9 mouse cellular contexts compared by ENCODE assay signal in the genomic region with DNA sequence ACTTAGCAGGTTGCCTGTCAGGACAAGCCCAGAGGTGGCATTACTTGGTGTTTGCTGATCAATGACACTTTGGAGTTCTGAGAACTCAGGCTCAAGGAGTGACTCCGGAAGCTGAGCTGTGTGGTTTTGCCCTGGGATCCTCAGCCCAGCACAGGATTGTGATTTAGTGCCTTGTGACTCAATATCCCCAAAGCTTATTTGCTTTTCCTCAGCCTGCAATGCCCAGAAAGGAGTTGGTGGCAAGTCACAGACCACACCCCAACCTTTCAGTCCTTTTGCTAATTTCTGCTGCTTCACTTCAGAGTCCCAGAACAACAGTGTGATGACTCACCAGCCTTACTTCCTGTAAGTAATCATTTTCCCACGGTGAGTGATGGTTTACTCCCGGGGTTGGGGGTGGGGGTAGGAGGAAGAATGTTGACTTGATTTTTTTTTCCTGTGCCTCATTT.
DNase-seq lines count a peak whose midpoint lies in the region; ATAC-seq and TF ChIP-seq lines count a peak whose summit lies in the region.
"Had no signal": no experiment of that assay in that cellular context is flagged by ENCODE, and none has a peak within 500 bp of the region (broad histone marks: within the 10 kb centered on the region; RNA-seq: fewer than 3 reads in every experiment).

No protein-coding gene starts in this region.

- peak overlapping the region; percentile 34; the same call in 1 of the 2 replicates for H3K4me2 ChIP-seq in CH12.LX (ENCODE audit: insufficient read depth, low read depth, poor library complexity, severe bottlenecking)
- no peak overlapping the region for H3K4me2 ChIP-seq in stomach, postnatal 0 days (replicated peaks; ENCODE audit: low read depth)
- H3K4me2 ChIP-seq: limb, embryonic 12.5 days had no signal

- H3K27ac ChIP-seq in CH12.LX (ENCODE audit: insufficient read depth, low read depth) = peak overlapping the region; percentile 46; the same call in 1 of the 2 replicates
- H3K27ac ChIP-seq in embryonic fibroblast, embryonic 13.5 days (ENCODE audit: insufficient read depth, low read length) = peak overlapping the region; percentile 45
- peak overlapping the region; percentile 76 for H3K27ac ChIP-seq in stomach, postnatal 0 days (replicated peaks)
- H3K27ac ChIP-seq: limb, embryonic 12.5 days had no signal

- dilution Hi-C loops in CH12.LX (cut with MboI; ENCODE audit: extremely low pct_ligation_motif_present, extremely low pct_unique_long_range_greater_than_20kb, low sequenced_read_pairs) = no loop called here

- TF ChIP-seq RAD21 in CH12.LX (IDR thresholded peaks at IDR 0.05; ENCODE audit: low read depth, low read length) = no peak; the same call in 1 of the 2 replicates

- peak; percentile 60 for TF ChIP-seq EP300 in CH12.LX (IDR thresholded peaks at IDR 0.05; ENCODE audit: low read length)
- peak; percentile 89 for TF ChIP-seq EP300 in stomach, postnatal 0 days (optimal IDR thresholded peaks at IDR 0.05)

- in situ Hi-C loops in CH12.LX (cut with MboI; ENCODE audit: low pct_ligation_motif_present, low pct_unique_long_range_greater_than_20kb, low sequenced_read_pairs) = loop anchor here (5.0 kb wide), 1 partner anchor 200 kb away; a partner anchor contains a TSS

- no peaks in the 10 kb centered on the region for H3K36me3 ChIP-seq in CH12.LX (replicated peaks in 1 of 2; ENCODE audit: control insufficient read depth in 1 of 2, insufficient read depth in 1 of 2, low read length in 1 of 2)
- no peaks in the 10 kb centered on the region for H3K36me3 ChIP-seq in stomach, postnatal 0 days (ENCODE audit: control insufficient read depth, insufficient read depth, low read length)
- H3K36me3 ChIP-seq: limb, embryonic 12.5 days had no signal

- H3K4me3 ChIP-seq in CH12.LX (replicated peaks in 1 of 3; ENCODE audit: low read depth in 2 of 3, low read length in 2 of 3, poor library complexity in 1 of 3) = no peak overlapping the region
- H3K4me3 ChIP-seq in embryonic fibroblast, embryonic 13.5 days (ENCODE audit: insufficient read depth, low read length) = no peak overlapping the region
- H3K4me3 ChIP-seq in stomach, postnatal 0 days (ENCODE audit: low read depth, low read length) = no peak overlapping the region
- H3K4me3 ChIP-seq: limb, embryonic 12.5 days had no signal

- 13% methylated on average over 3 of the region's 3 CpGs for WGBS in stomach, postnatal 0 days

- peaks cover 22 to 67% of the 10 kb centered on the region in 2 experiments for H3K4me1 ChIP-seq in CH12.LX (ENCODE audit: control insufficient read depth in 1 of 2, insufficient read depth in 2 of 2)
- H3K4me1 ChIP-seq in embryonic fibroblast, embryonic 13.5 days (ENCODE audit: control insufficient read depth, insufficient read depth, low read length) = peaks cover 18% of the 10 kb centered on the region
- 0 out of 2 replicates have a peak, but pooled peaks cover 2% of the 10 kb centered on the region for H3K4me1 ChIP-seq in stomach, postnatal 0 days (replicated peaks; ENCODE audit: control insufficient read depth, insufficient read depth)
- H3K4me1 ChIP-seq: limb, embryonic 12.5 days had no signal

- no peaks in the 10 kb centered on the region for H3K79me2 ChIP-seq in CH12.LX (replicated peaks; ENCODE audit: control insufficient read depth, extremely low read depth, insufficient read depth, poor library complexity, severe bottlenecking)

- no peak for TF ChIP-seq CTCF in CH12.LX (conservative IDR thresholded peaks at IDR 0.05 in 1 of 2, IDR thresholded peaks at IDR 0.05 in 1 of 2; ENCODE audit: low read depth in 2 of 2, low read length in 2 of 2)
- no peak for TF ChIP-seq CTCF in embryonic fibroblast, embryonic 13.5 days (IDR thresholded peaks at IDR 0.05; ENCODE audit: borderline replicate concordance, insufficient read depth, low read length)
- no peak for TF ChIP-seq CTCF in stomach, postnatal 0 days (IDR thresholded peaks at IDR 0.05; ENCODE audit: low read depth)

- H3K9me3 ChIP-seq in CH12.LX (replicated peaks; ENCODE audit: low read length) = peaks cover 6% of the 10 kb centered on the region
- no peaks in the 10 kb centered on the region for H3K9me3 ChIP-seq in stomach, postnatal 0 days (ENCODE audit: control insufficient read depth, low read length)
- H3K9me3 ChIP-seq: limb, embryonic 12.5 days had no signal

- ATAC-seq in stomach, postnatal 0 days (ENCODE audit: low FRiP score, low TSS enrichment) = peak; percentile 93
- no peak for ATAC-seq in erythroid progenitor cell, adult 5-6 weeks (replicated peaks; ENCODE audit: low FRiP score, poor library complexity, severe bottlenecking)

- no peaks in the 10 kb centered on the region for H3K27me3 ChIP-seq in CH12.LX (replicated peaks)
- H3K27me3 ChIP-seq in stomach, postnatal 0 days (ENCODE audit: control insufficient read depth, insufficient read depth, low read length) = no peaks in the 10 kb centered on the region
- H3K27me3 ChIP-seq: limb, embryonic 12.5 days had no signal

- DNase-seq in adrenal gland, adult 2 months = peak; percentile 34
- no peak for DNase-seq in adrenal gland, postnatal 4 days (ENCODE audit: low spot score in 2 of 2)
- DNase-seq in CH12.LX (ENCODE audit: extremely low read depth) = peak; percentile 66
- peak; percentile 34 for DNase-seq in kidney, postnatal 14 days
- DNase-seq in stomach, postnatal 0 days (ENCODE audit: low spot score) = peak; percentile 54
- DNase-seq in layer of hippocampus, postnatal 36 days = no peak

- TF ChIP-seq POLR2A in CH12.LX (IDR thresholded peaks at IDR 0.05; ENCODE audit: low read depth, low read length) = no peak
- no peak for TF ChIP-seq POLR2A in embryonic fibroblast, embryonic 13.5 days (IDR thresholded peaks at IDR 0.05; ENCODE audit: low read depth, low read length)

- no peak overlapping the region for H3K9ac ChIP-seq in CH12.LX (ENCODE audit: insufficient read depth, low read depth)
- H3K9ac ChIP-seq in stomach, postnatal 0 days (ENCODE audit: low read length) = no peak overlapping the region
- H3K9ac ChIP-seq: limb, embryonic 12.5 days had no signal

TF ChIP-seq in CH12.LX, 34 proteins besides CTCF, POLR2A, EP300 and RAD21:
- no peak for TF ChIP-seq MYC (IDR thresholded peaks at IDR 0.05; ENCODE audit: low read depth, low read length)
- peak; percentile 53 for TF ChIP-seq JUN (IDR thresholded peaks at IDR 0.05; ENCODE audit: insufficient read depth, low read depth, low read length)
- TF ChIP-seq JUND (conservative IDR thresholded peaks at IDR 0.05; ENCODE audit: low read depth, low read length) = peak; percentile 78
- no peak for TF ChIP-seq CHD1 (IDR thresholded peaks at IDR 0.05; ENCODE audit: low read depth, low read length)
- TF ChIP-seq ELF1 (IDR thresholded peaks at IDR 0.05; ENCODE audit: low read depth, low read length) = peak; percentile 43; the same call in 1 of the 2 replicates
- TF ChIP-seq CHD2 (IDR thresholded peaks at IDR 0.05; ENCODE audit: low read length) = peak; percentile 66
- no peak for TF ChIP-seq RCOR1 (conservative IDR thresholded peaks at IDR 0.05; ENCODE audit: low read depth, low read length)
- TF ChIP-seq ETS1 (conservative IDR thresholded peaks at IDR 0.05; ENCODE audit: low read depth, low read length) = peak; percentile 90
- TF ChIP-seq BHLHE40 (IDR thresholded peaks at IDR 0.05; ENCODE audit: low read depth, low read length) = peak; percentile 53
- peak; percentile 74 for TF ChIP-seq ZNF384 (IDR thresholded peaks at IDR 0.05; ENCODE audit: low read depth, low read length)

Comparison
In these comparisons a context has a peak if more than half of its experiments do, and no peak if none do; other contexts are left out.
1. DNase-seq: peak in adrenal gland, adult 2 months (single experiment), CH12.LX (single experiment), kidney, postnatal 14 days (single experiment) and stomach, postnatal 0 days (single experiment); none in adrenal gland, postnatal 4 days (0 of 2) and layer of hippocampus, postnatal 36 days (0 of 2).
2. Peak in every context shown above with its lines, with median percentiles within 50 percentile points of each other: H3K27ac ChIP-seq.